Mouse (Mus musculus): Measurements from ENCODE around the gene Nrap. TPM values are rescaled to one million over a fixed set of nuclear protein-coding genes. Genes with fewer than 3 reads are reported as not detected.
"Not testable (repeated sequence)": the region's sequence is repeated elsewhere in the genome, so short reads cannot be mapped to it uniquely, and the experiment has no call there.

The Nrap gene
- polyA plus RNA-seq, 1 experiment from 2014 or later = 0.24 TPM

- peak; percentile 43; the same call in 1 of the 2 replicates for ATAC-seq
- WGBS = 49% methylated on average over 12 of the region's 12 CpGs
- no peak overlapping the region for H3K4me3 ChIP-seq (ENCODE audit: low read length)
- no peaks in the 10 kb centered on the region for H3K27me3 ChIP-seq (replicated peaks; ENCODE audit: control insufficient read depth, insufficient read depth, low read length)
- H3K4me2 ChIP-seq (ENCODE audit: low read length) = 0 out of 2 replicates have a peak overlapping the region, but pooled peaks have one; percentile 10
- H3K4me1 ChIP-seq (ENCODE audit: control insufficient read depth, insufficient read depth, low read depth, low read length) = peaks cover 15% of the 10 kb centered on the region
- H3K9me3 ChIP-seq (ENCODE audit: control insufficient read depth, low read length) = no peaks in the 10 kb centered on the region
- no peaks in the 10 kb centered on the region for H3K36me3 ChIP-seq (ENCODE audit: control insufficient read depth, insufficient read depth, low read length)
- H3K9ac ChIP-seq (ENCODE audit: low read depth, low read length) = no peak overlapping the region
- no peak overlapping the region for H3K27ac ChIP-seq (ENCODE audit: low read depth, low read length)
These were observed 33.5 kb upstream of the Nrap start for GRCm38 (mm10) chr19:56423370-56423769.

- ATAC-seq = peak; percentile 57
These were observed 32.9 kb upstream of the Nrap start for GRCm38 (mm10) chr19:56422476-56423338.

GRCm38 (mm10) chr19:56420345-56420744, 30.5 kb upstream of the Nrap start:
- H3K36me3 ChIP-seq (ENCODE audit: control insufficient read depth, insufficient read depth, low read length) = no peaks in the 10 kb centered on the region
- H3K27ac ChIP-seq (ENCODE audit: low read depth, low read length) = no peak overlapping the region
- H3K9me3 ChIP-seq (ENCODE audit: control insufficient read depth, low read length) = no peaks in the 10 kb centered on the region
- WGBS = 92% methylated on average over 3 of the region's 3 CpGs
- no peak overlapping the region for H3K4me2 ChIP-seq (ENCODE audit: low read length)
- H3K9ac ChIP-seq (ENCODE audit: low read depth, low read length) = no peak overlapping the region
- H3K4me1 ChIP-seq (ENCODE audit: control insufficient read depth, insufficient read depth, low read depth, low read length) = peaks cover 7% of the 10 kb centered on the region
- ATAC-seq = no peak
- no peak overlapping the region for H3K4me3 ChIP-seq (ENCODE audit: low read length)
- H3K27me3 ChIP-seq (replicated peaks; ENCODE audit: control insufficient read depth, insufficient read depth, low read length) = no peaks in the 10 kb centered on the region

More at GRCm38 (mm10) chr19:56422476-56423338, 32.9 kb upstream of the Nrap start:
- WGBS = 32% methylated on average over 14 of the region's 14 CpGs
- H3K9me3 ChIP-seq (ENCODE audit: control insufficient read depth, low read length) = no peaks in the 10 kb centered on the region
- H3K27ac ChIP-seq (ENCODE audit: low read depth, low read length) = no peak overlapping the region
- H3K36me3 ChIP-seq (ENCODE audit: control insufficient read depth, insufficient read depth, low read length) = no peaks in the 10 kb centered on the region
- no peaks in the 10 kb centered on the region for H3K27me3 ChIP-seq (replicated peaks; ENCODE audit: control insufficient read depth, insufficient read depth, low read length)
- H3K4me3 ChIP-seq (ENCODE audit: low read length) = no peak overlapping the region
- H3K4me2 ChIP-seq (ENCODE audit: low read length) = no peak overlapping the region
- peaks cover 15% of the 10 kb centered on the region for H3K4me1 ChIP-seq (ENCODE audit: control insufficient read depth, insufficient read depth, low read depth, low read length)
- no peak overlapping the region for H3K9ac ChIP-seq (ENCODE audit: low read depth, low read length)

DNA sequence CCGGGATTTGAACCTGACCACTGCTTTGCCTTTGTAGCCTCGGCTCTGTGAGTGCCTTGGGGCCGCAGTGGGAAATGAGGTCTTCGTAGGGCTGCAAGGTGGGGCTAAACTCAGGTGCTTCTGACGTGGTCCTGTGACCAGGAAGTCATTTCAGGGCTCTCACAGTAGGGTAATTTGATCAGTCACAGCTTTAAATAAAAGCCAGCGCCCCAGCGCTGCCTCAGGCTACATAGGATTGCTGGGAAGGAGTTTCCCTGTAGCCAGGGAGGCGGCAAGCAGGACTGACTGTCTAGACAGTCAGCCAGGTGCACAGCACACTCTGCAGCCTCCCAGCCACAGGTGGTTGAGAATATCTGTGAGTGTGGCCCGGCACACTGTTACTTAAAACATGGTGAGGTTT, 29.6 kb upstream of the Nrap start:
- Histone ChIP-seq H3K27ac (ENCODE audit: low read depth, low read length) (no peak overlapping the region), H3K4me3 (ENCODE audit: low read length) (no peak overlapping the region), H3K4me2 (ENCODE audit: low read length) (no peak overlapping the region), H3K9me3 (ENCODE audit: control insufficient read depth, low read length) (no peaks in the 10 kb centered on the region), H3K9ac (ENCODE audit: low read depth, low read length) (no peak overlapping the region), H3K27me3 (replicated peaks; ENCODE audit: control insufficient read depth, insufficient read depth, low read length) (no peaks in the 10 kb centered on the region), H3K4me1 (ENCODE audit: control insufficient read depth, insufficient read depth, low read depth, low read length) (peaks cover 7% of the 10 kb centered on the region), H3K36me3 (ENCODE audit: control insufficient read depth, insufficient read depth, low read length) (no peaks in the 10 kb centered on the region)
- 81% methylated on average over 9 of the region's 9 CpGs for WGBS
- ATAC-seq = no peak

DNA sequence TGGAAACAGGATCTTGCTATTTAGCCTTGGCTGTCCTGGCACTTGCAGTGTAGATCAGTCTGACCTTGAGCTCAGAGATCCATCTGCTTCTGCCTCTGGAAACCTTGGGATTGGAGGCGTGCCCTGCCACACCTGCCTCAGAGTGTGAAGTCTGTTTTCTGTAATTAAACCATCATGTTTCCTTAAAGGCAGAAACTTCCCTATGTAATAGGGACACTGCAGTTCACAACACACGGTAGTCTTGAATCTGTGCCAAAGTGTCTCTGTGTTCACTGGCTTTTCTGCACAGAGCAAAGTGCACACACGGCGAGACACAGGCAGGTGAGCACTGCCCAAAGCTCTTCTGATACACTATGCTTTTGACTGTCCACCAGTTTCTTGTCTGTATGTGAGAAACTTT, 28.6 kb upstream of the Nrap start:
- H3K27me3 ChIP-seq (replicated peaks; ENCODE audit: control insufficient read depth, insufficient read depth, low read length) = no peaks in the 10 kb centered on the region
- H3K9ac ChIP-seq (ENCODE audit: low read depth, low read length) = no peak overlapping the region
- no peak overlapping the region for H3K4me3 ChIP-seq (ENCODE audit: low read length)
- H3K4me1 ChIP-seq (ENCODE audit: control insufficient read depth, insufficient read depth, low read depth, low read length) = peaks cover 3% of the 10 kb centered on the region
- no peak for ATAC-seq
- H3K36me3 ChIP-seq (ENCODE audit: control insufficient read depth, insufficient read depth, low read length) = no peaks in the 10 kb centered on the region
- H3K4me2 ChIP-seq (ENCODE audit: low read length) = no peak overlapping the region
- no peak overlapping the region for H3K27ac ChIP-seq (ENCODE audit: low read depth, low read length)
- 83% methylated on average over 4 of the region's 4 CpGs for WGBS
- no peaks in the 10 kb centered on the region for H3K9me3 ChIP-seq (ENCODE audit: control insufficient read depth, low read length)

DNA sequence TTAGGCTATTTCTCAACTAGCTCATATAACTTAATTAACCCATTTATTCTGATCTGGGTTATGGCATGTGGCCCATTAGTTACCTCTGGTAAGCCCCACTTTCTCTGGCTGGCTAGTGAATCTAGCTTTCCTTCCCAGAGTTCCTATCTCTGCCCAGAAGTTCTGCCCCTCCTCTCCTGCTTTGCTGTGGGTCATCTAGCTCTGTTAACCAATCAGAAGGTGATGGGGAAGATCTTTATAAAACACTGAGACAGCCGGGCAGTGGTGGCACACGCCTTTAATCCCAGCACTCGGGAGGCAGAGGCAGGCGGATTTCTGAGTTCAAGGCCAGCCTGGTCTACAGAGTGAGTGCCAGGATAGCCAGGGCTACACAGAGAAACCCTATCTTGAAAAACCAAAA, 20.0 kb upstream of the Nrap start:
- not testable (repeated sequence) for H3K27me3 ChIP-seq (replicated peaks; ENCODE audit: control insufficient read depth, insufficient read depth, low read length); H3K9me3 ChIP-seq (ENCODE audit: control insufficient read depth, low read length); H3K4me1 ChIP-seq (ENCODE audit: control insufficient read depth, insufficient read depth, low read depth, low read length); H3K27ac ChIP-seq (ENCODE audit: low read depth, low read length); H3K36me3 ChIP-seq (ENCODE audit: control insufficient read depth, insufficient read depth, low read length); ATAC-seq; H3K4me2 ChIP-seq (ENCODE audit: low read length); H3K4me3 ChIP-seq (ENCODE audit: low read length); H3K9ac ChIP-seq (ENCODE audit: low read depth, low read length)
- 96% methylated on average over 4 of the region's 4 CpGs for WGBS

GRCm38 (mm10) chr19:56406581-56406980, 16.7 kb upstream of the Nrap start:
- Histone ChIP-seq H3K4me1 (ENCODE audit: control insufficient read depth, insufficient read depth, low read depth, low read length) (no peaks in the 10 kb centered on the region), H3K4me3 (ENCODE audit: low read length) (no peak overlapping the region)

GRCm38 (mm10) chr19:56405824-56406223, 16.0 kb upstream of the Nrap start:
- H3K36me3 ChIP-seq (ENCODE audit: control insufficient read depth, insufficient read depth, low read length) = peaks cover 9% of the 10 kb centered on the region; the same call in 1 of the 2 replicates
- H3K4me2 ChIP-seq (ENCODE audit: low read length) = no peak overlapping the region
- 92% methylated on average over 4 of the region's 4 CpGs for WGBS
- H3K4me1 ChIP-seq (ENCODE audit: control insufficient read depth, insufficient read depth, low read depth, low read length) = no peaks in the 10 kb centered on the region
- no peak overlapping the region for H3K9ac ChIP-seq (ENCODE audit: low read depth, low read length)
- no peak overlapping the region for H3K4me3 ChIP-seq (ENCODE audit: low read length)
- 0 out of 2 replicates have a peak, but pooled peaks cover 3% of the 10 kb centered on the region for H3K9me3 ChIP-seq (ENCODE audit: control insufficient read depth, low read length)
- no peak for ATAC-seq
- no peak overlapping the region for H3K27ac ChIP-seq (ENCODE audit: low read depth, low read length)
- no peaks in the 10 kb centered on the region; the same call in 1 of the 2 replicates for H3K27me3 ChIP-seq (replicated peaks; ENCODE audit: control insufficient read depth, insufficient read depth, low read length)

More at GRCm38 (mm10) chr19:56406581-56406980, 16.7 kb upstream of the Nrap start:
- Histone ChIP-seq H3K9me3 (ENCODE audit: control insufficient read depth, low read length) (0 out of 2 replicates have a peak, but pooled peaks cover 3% of the 10 kb centered on the region), H3K27me3 (replicated peaks; ENCODE audit: control insufficient read depth, insufficient read depth, low read length) (no peaks in the 10 kb centered on the region; the same call in 1 of the 2 replicates), H3K36me3 (ENCODE audit: control insufficient read depth, insufficient read depth, low read length) (peaks cover 9% of the 10 kb centered on the region; the same call in 1 of the 2 replicates), H3K27ac (ENCODE audit: low read depth, low read length) (no peak overlapping the region), H3K9ac (ENCODE audit: low read depth, low read length) (no peak overlapping the region), H3K4me2 (ENCODE audit: low read length) (no peak overlapping the region)
- ATAC-seq = no peak
- WGBS = 95% methylated on average over 7 of the region's 7 CpGs

DNA sequence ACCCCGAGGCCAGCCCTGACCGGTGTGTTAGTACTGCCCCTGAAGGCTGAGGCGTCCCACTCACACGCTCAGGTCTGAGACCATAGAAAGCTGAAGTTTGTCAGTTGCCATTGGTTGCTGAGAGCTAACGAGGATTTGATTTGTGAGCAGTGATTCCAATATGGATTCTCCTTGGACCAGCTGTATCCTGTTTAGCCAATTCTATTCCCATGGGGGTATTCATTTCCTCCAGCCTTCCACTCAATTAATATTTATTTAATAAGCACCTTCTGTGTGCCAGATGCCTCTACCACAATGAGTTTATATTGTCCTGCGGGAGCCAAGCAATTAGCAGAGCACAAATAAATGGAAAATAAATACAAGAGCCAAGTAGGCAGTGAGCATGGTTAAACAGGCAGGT, 12.0 kb upstream of the Nrap start:
- Histone ChIP-seq H3K9me3 (ENCODE audit: control insufficient read depth, low read length) (no peaks in the 10 kb centered on the region), H3K4me1 (ENCODE audit: control insufficient read depth, insufficient read depth, low read depth, low read length) (no peaks in the 10 kb centered on the region), H3K27me3 (replicated peaks; ENCODE audit: control insufficient read depth, insufficient read depth, low read length) (no peaks in the 10 kb centered on the region; the same call in 1 of the 2 replicates), H3K36me3 (ENCODE audit: control insufficient read depth, insufficient read depth, low read length) (peaks cover 4% of the 10 kb centered on the region; the same call in 1 of the 2 replicates), H3K9ac (ENCODE audit: low read depth, low read length) (no peak overlapping the region), H3K4me3 (ENCODE audit: low read length) (no peak overlapping the region), H3K27ac (ENCODE audit: low read depth, low read length) (no peak overlapping the region), H3K4me2 (ENCODE audit: low read length) (no peak overlapping the region)
- ATAC-seq = peak; percentile 29; the same call in 1 of the 2 replicates
- WGBS = 56% methylated on average over 6 of the region's 6 CpGs
